In genomic region chr14:86748876-86749275, GRCm38 (mm10) we compare ENCODE assay signal across 7 mouse cellular contexts.
A peak's percentile ranks its signal among the peaks of the same experiment; 100 is the strongest.
DNase-seq lines count a peak whose midpoint lies in the region; ATAC-seq and TF ChIP-seq lines count a peak whose summit lies in the region.

No protein-coding gene starts in this region.

- no peaks in the 10 kb centered on the region for H3K9me3 ChIP-seq in heart, postnatal 0 days (replicated peaks; ENCODE audit: control insufficient read depth, low read length)
- no peaks in the 10 kb centered on the region for H3K9me3 ChIP-seq in liver, embryonic 11.5 days (ENCODE audit: control insufficient read depth, low read length)

- ATAC-seq in heart, postnatal 0 days (ENCODE audit: insufficient read depth, low read depth) = peak; percentile 75
- ATAC-seq in liver, embryonic 11.5 days (replicated peaks; ENCODE audit: low FRiP score) = no peak

- H3K36me3 ChIP-seq in heart, postnatal 0 days (replicated peaks; ENCODE audit: control insufficient read depth, insufficient read depth, low read length) = no peaks in the 10 kb centered on the region
- H3K36me3 ChIP-seq in liver, embryonic 11.5 days (ENCODE audit: control insufficient read depth, insufficient read depth, low read length) = no peaks in the 10 kb centered on the region

- 0 out of 2 replicates have a peak, but pooled peaks cover 4% of the 10 kb centered on the region for H3K4me1 ChIP-seq in heart, postnatal 0 days (ENCODE audit: control insufficient read depth, insufficient read depth)
- H3K4me1 ChIP-seq in liver, embryonic 11.5 days (replicated peaks; ENCODE audit: control insufficient read depth, insufficient read depth, low read length) = no peaks in the 10 kb centered on the region

- peak overlapping the region; percentile 16; the same call in 1 of the 2 replicates for H3K4me3 ChIP-seq in heart, postnatal 0 days (ENCODE audit: low read depth, low read length)
- no peak overlapping the region for H3K4me3 ChIP-seq in liver, embryonic 11.5 days (ENCODE audit: low read depth, low read length)

- DNase-seq in cerebellum, adult 11-12 months = peak; percentile 18
- peak; percentile 84 for DNase-seq in embryo, embryonic 11 days
- peak; percentile 9 for DNase-seq in heart, postnatal 0 days (ENCODE audit: low spot score)
- peak; percentile 88 to 90 for DNase-seq in left cerebral cortex, adult 9 months (ENCODE audit: low spot score in 2 of 2)
- DNase-seq in retina, postnatal 1 day = peak; percentile 92
- DNase-seq in spleen, adult 12 weeks (ENCODE audit: low spot score) = no peak
- DNase-seq in liver, embryonic 11.5 days (ENCODE audit: low spot score) = no peak

- peak; percentile 36 for TF ChIP-seq CTCF in heart, postnatal 0 days (IDR thresholded peaks at IDR 0.05; ENCODE audit: low read depth)

- H3K4me2 ChIP-seq in heart, postnatal 0 days (ENCODE audit: low read depth, low read length) = peak overlapping the region; percentile 37
- H3K4me2 ChIP-seq in liver, embryonic 11.5 days = no peak overlapping the region

- no peak overlapping the region for H3K9ac ChIP-seq in heart, postnatal 0 days (replicated peaks; ENCODE audit: low read depth, low read length)
- no peak overlapping the region for H3K9ac ChIP-seq in liver, embryonic 11.5 days (ENCODE audit: low read depth, low read length)

- H3K27ac ChIP-seq in heart, postnatal 0 days (ENCODE audit: low read depth) = no peak overlapping the region
- H3K27ac ChIP-seq in liver, embryonic 11.5 days (ENCODE audit: low read depth, low read length) = no peak overlapping the region

- no peak for TF ChIP-seq EP300 in heart, postnatal 0 days (IDR thresholded peaks at IDR 0.05; ENCODE audit: low read depth)

- WGBS in heart, postnatal 0 days = 32% methylated on average over 7 of the region's 7 CpGs
- 66% methylated on average over 7 of the region's 7 CpGs for whole genome bisulfite sequencing in liver, embryonic 11.5 days

- H3K27me3 ChIP-seq in heart, postnatal 0 days (ENCODE audit: control insufficient read depth, insufficient read depth, low read length) = no peaks in the 10 kb centered on the region
- H3K27me3 ChIP-seq in liver, embryonic 11.5 days (replicated peaks; ENCODE audit: control insufficient read depth, insufficient read depth, low read length) = no peaks in the 10 kb centered on the region

Comparison
In these comparisons a context has a peak if more than half of its experiments do, and no peak if none do; other contexts are left out.
1. DNase-seq: peak in cerebellum, adult 11-12 months (single experiment), embryo, embryonic 11 days (single experiment), heart, postnatal 0 days (single experiment), left cerebral cortex, adult 9 months (2 of 2) and retina, postnatal 1 day (single experiment); none in spleen, adult 12 weeks (single experiment) and liver, embryonic 11.5 days (single experiment).